Mouse (Mus musculus) hematopoietic stem cell, adult 5-6 weeks (primary cell): ENCODE measurements around the gene Olfr1378. TPM values are rescaled to one million over a fixed set of nuclear protein-coding genes. Genes with fewer than 3 reads are reported as not detected.

Experiments
- ATAC-seq, 2 experiments: fragments of 125-278 bp in 1 of 2; replicated peaks in 1 of 2; 2 replicates each; pipeline ENCODE4 v1.8.0; 2016 to 2017; ENCODE audit warnings: inconsistent platforms in 2 of 2, mild to moderate bottlenecking in 2 of 2, moderate number of reproducible peaks in 2 of 2, low read depth in 1 of 2, moderate TSS enrichment in 1 of 2; ENCODE audit not compliant: low FRiP score in 2 of 2, poor library complexity in 2 of 2, severe bottlenecking in 2 of 2, insufficient read depth in 1 of 2, low TSS enrichment in 1 of 2
- total RNA-seq: library from RNA; stranded (forward); fragments of 172-1452, 232-1000 nt; gene quantifications from 2 replicates; pipeline ENCODE4 v1.2.3, GENCODE M21; 2017

The Olfr1378 gene
- total RNA-seq = not detected in 2 replicates

- no peak for ATAC-seq
These were observed at the start of gene Olfr1378 for GRCm38 (mm10) chr11:50966230-50966629. Gene Olfr1378, plus strand, starts transcription at chr11:50966530.

DNA sequence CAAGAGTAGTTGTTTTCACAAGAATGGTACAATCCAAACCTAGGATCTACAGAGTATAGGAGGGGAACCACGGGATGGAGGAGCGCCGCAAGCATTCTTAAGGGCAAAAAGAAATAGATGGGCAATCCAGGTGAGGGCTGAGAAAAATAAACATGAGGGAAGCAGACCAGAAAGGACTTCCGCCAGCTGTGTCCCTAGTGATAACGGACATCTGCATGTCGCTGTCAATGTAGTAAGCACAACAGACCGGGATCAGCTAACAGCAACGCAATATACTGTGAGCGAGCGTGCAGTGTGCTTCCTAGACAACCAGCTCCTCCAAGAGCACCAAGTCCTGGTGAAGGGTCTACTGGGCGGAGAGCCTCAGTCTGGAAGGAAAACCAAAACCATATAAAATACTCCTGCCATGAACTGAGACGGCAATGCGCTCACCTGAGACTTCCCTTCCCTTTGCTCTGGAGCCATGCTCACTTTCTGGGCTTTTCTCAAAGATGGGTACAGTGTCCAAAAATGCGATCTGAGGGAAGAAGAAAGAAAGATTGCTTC lies 35.8 kb upstream of the Olfr1378 start:
- no peak for ATAC-seq

DNA sequence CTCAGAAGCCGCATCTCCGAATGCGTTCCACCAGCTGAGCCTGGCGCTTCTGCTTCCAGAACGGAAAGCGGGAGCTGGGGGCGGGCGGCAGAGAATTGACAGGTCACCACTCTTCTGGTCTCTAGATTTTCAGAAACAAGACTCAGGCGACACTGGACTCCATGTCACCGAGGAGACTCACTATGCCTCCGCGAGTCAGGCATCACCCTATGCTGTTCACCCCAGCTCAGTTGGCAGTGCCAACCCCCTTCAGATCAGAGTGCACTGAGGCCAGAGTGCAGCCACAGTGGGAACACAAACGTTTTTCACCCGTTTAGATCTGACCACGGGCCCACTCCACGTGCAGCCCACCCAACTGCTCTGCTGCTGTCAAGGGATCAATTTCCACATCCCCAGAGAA lies 35.3 kb upstream of the Olfr1378 start:
- peak; percentile 12 to 34; a peak in 1 of 4 replicates for ATAC-seq

GRCm38 (mm10) chr11:50931451-50931866 lies 34.9 kb upstream of the Olfr1378 start, which contains the start of gene Zfp354b:
Gene Zfp354b, minus strand, starts transcription at chr11:50931633.
- ATAC-seq = peak; percentile 84

DNA sequence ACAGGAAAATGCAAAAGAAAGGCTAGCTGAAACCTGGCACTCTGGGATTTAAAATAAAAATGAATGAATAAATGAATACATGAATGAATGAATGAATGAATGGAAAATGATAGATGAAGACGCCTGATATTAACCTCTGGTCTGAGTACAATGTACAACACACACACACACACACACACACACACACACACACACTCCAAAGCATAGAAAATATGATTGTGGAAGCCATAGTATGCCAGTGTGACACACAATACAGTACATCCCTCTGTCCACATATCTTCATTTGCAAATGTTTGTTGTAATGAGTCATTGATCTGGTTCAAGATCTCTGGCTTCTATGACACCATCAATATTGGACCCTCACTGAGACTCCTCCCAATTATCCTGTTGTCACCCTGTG lies 34.3 kb upstream of the Olfr1378 start:
- ATAC-seq = no peak

DNA sequence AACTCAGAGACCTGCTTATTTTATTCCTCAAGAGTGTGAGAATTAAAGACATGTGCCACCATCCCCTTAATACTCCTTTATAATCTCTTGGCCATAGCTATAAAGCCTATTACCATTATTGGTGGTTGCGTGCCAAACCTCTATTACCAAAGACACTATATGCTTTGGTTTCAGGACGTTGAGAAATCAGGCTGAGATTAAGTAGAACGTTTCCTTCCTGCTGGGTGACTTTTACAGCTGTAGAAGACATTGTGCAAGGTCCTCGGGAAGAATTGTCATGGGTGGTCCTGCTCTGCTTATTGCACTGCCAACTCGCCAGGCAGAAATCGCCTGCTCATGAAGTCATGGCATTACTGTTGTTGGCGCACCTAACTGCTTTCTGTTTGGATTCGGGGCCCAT lies 27.9 kb upstream of the Olfr1378 start:
- no peak for ATAC-seq

GRCm38 (mm10) chr11:50939621-50940366 lies 26.5 kb upstream of the Olfr1378 start:
- peak; percentile 68 to 69; a peak in 3 of 4 replicates for ATAC-seq

DNA sequence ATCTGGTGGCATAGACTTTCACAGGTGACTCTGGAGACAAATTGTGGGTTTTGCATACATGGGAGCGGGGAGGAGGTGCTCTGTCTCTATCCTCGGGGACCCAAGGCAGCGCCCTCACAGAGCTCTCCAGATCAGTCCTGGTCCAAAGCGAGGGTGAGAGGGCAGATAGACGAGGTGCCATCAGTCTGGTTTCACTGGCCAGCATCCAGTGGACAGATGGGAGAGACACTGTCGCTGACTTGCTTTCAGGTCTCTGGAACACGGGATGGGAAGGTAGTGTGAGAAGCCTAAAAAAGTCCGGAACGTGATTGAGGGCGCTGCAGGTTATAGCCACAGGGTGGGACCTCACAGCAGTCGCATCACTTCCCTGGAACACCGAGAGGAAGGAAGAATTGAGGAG lies 23.9 kb upstream of the Olfr1378 start:
- no peak for ATAC-seq

GRCm38 (mm10) chr11:50943506-50943905 lies 22.8 kb upstream of the Olfr1378 start, which contains the start of gene 4933414I15Rik:
Gene 4933414I15Rik, minus strand, starts transcription at chr11:50943765.
- ATAC-seq = no peak

DNA sequence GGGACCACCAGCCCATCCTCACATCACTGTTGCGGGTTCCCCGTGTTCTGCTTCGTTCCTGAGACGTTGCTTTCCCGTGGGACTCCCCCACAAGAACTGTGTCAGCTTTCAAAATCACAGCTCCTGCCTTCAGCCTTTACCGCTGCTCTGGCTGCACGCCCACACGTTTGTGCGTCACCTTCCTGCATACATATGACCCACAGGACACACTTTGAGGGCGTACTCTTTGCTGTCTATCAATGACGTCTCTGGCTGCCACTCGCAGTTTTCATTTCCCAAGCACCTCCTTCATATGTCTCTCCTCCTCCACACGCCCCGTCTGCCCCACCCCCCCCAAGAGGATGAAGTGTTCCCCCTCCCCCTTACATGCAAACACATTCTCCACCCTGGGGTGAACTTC lies 14.0 kb upstream of the Olfr1378 start:
- peak; percentile 62 to 65; a peak in 2 of 4 replicates for ATAC-seq

GRCm38 (mm10) chr11:50953665-50954064 lies 12.7 kb upstream of the Olfr1378 start, which contains the start of gene Prop1:
Gene Prop1, minus strand, starts transcription at chr11:50953765.
- ATAC-seq = no peak

GRCm38 (mm10) chr11:50964886-50965285 lies 1.4 kb upstream of the Olfr1378 start:
- peak; percentile 49 to 74; a peak in 3 of 4 replicates for ATAC-seq

GRCm38 (mm10) chr11:50977216-50977615 lies 10.9 kb downstream of the Olfr1378 start:
- ATAC-seq = no peak

DNA sequence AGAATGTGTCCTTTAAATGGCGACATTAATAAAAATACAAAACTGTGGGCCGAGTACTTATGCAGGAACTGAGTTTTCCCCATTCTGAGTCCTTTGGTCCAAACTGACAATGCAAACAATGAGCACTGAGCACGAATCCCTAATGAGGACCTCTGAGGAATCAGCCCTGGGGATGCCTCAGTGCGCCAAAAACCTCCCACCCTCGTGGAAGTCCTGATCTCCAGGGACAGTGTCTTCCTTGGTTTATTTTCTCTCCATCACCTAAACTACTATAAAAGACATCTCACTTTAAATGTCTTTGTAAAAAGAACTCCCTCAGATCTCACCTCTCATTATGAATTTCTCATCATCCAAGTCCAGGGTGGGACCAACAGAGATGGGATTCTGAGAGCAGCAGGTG lies 15.3 kb downstream of the Olfr1378 start, which contains the start of gene Olfr1377:
Gene Olfr1377, plus strand, starts transcription at position 301 of the 400 bp plus-strand sequence.
- ATAC-seq = no peak

DNA sequence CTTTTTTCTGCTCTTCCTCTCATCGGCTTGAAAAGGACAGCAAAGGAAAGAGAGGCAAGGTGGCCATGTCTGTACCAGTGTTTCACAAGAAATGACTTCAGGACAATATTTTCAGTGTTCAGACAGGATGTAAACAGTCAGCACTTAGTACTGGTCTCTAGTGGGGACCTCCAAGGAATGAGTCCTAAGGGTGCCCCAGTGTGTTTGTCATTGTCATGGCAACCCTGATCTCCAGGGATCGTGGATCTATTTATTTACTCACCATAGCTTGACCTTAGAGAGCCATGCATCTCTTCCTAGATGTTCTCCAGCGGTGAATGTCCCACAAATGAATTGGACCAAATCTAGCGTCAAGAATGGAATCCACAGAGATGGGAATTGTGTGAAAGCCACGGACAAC lies 37.0 kb downstream of the Olfr1378 start, which contains the start of gene Olfr51:
Gene Olfr51, plus strand, starts transcription at position 301 of the 400 bp plus-strand sequence.
- no peak for ATAC-seq

- ATAC-seq = no peak
These were observed 45.5 kb downstream of the Olfr1378 start for GRCm38 (mm10) chr11:51011821-51012220.

DNA sequence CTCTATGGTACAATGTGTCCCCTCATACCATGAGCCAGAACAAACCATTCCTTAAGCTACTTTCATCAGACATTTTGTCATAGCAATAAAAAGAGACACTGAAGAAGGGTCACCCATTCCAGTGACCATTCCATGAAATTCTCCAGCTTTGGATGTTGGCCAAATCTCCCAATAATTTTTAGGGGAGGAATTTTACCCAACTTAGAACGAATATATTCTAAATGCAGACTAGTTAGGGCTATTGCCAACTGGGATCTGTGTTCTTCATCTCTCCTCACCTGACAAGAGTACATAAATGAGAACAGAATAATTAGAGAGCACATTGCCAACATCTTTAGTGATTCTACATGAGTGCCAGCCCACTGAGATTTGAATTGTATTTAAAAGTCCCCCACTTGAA lies 47.6 kb downstream of the Olfr1378 start, which contains the start of gene Olfr54:
Gene Olfr54, plus strand, starts transcription at position 301 of the 400 bp plus-strand sequence.
- ATAC-seq = no peak

DNA sequence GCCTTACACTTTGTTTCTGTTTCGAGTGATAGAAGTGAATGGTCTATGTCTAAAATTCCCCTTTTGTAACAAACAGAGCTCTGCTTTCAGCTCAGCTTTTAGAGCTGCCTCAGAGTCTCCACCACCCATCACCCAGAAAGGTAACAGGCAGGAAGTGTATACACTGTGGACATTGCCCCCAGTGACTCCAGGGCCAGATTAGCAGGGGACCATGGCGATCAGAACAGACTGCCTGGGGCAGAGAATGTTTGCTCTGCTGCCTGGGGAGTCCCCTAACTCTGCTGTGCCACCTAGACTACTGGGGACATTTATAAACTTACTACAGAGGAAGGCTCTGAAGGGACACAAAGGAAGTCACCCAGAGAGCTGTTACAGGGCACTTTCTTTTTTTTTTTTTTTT lies 50.0 kb downstream of the Olfr1378 start:
- no peak for ATAC-seq
